Mouse (Mus musculus) MEL (cell line): ENCODE data around the gene Sars2. TPM values are rescaled to one million over a fixed set of nuclear protein-coding genes. Genes with fewer than 3 reads are reported as not detected.
A peak's percentile ranks its signal among the peaks of the same experiment; 100 is the strongest.

Source experiments
- DNase-seq: peaks from one replicate; pipeline ENCODE4 v3.0.0; 2011; ENCODE audit warnings: low read depth, low spot score
- H3K27ac ChIP-seq: 2 replicates; pipeline ENCODE4 v1.5.1; 2012; ENCODE audit warnings: low read depth, mild to moderate bottlenecking, control low read depth, low read length, moderate library complexity; ENCODE audit not compliant: control insufficient read depth
- H3K27me3 ChIP-seq, 2 experiments: fragments of 150-350 bp in 1 of 2; sonication (generic) in 1 of 2; 2 replicates each; pipeline ENCODE4 v1.6.1; 2012; ENCODE audit warnings: low read length in 2 of 2, mild to moderate bottlenecking in 2 of 2, improper control_type of control experiment in 1 of 2, moderate library complexity in 1 of 2; ENCODE audit not compliant: insufficient read depth in 2 of 2, control insufficient read depth in 1 of 2
- H3K36me3 ChIP-seq, 2 experiments: 2 replicates each; pipeline ENCODE4 v1.6.1; 2012 to 2014; ENCODE audit warnings: low read length in 2 of 2, improper control_type of control experiment in 1 of 2, inconsistent platforms in 1 of 2, mild to moderate bottlenecking in 1 of 2; ENCODE audit not compliant: insufficient read depth in 2 of 2, control insufficient read depth in 1 of 2
- H3K4me1 ChIP-seq, 2 experiments: fragments of 150-350 bp in 1 of 2; sonication (generic) in 1 of 2; 2 replicates each; pipeline ENCODE4 v1.6.1; 2012; ENCODE audit warnings: low read length in 2 of 2, improper control_type of control experiment in 1 of 2, mild to moderate bottlenecking in 1 of 2; ENCODE audit not compliant: insufficient read depth in 2 of 2, control insufficient read depth in 1 of 2
- H3K4me3 ChIP-seq, 2 experiments: fragments of 150-350 bp in 1 of 2; sonication (generic) in 1 of 2; 2 replicates each; pipeline ENCODE4 v1.5.1; 2012; ENCODE audit warnings: low read depth in 2 of 2, low read length in 2 of 2, mild to moderate bottlenecking in 2 of 2, moderate library complexity in 2 of 2, control low read depth in 1 of 2, improper control_type of control experiment in 1 of 2; ENCODE audit not compliant: control insufficient read depth in 1 of 2, insufficient read depth in 1 of 2
- H3K79me2 ChIP-seq: 2 replicates; pipeline ENCODE4 v1.6.1; 2012; ENCODE audit warnings: mild to moderate bottlenecking, low read length, moderate library complexity; ENCODE audit not compliant: control insufficient read depth, poor library complexity, insufficient read depth
- H3K9ac ChIP-seq: 2 replicates; pipeline ENCODE4 v1.6.1; 2012; ENCODE audit warnings: low read depth, mild to moderate bottlenecking, control low read depth, low read length, moderate library complexity; ENCODE audit not compliant: control insufficient read depth, poor library complexity, severe bottlenecking
- H3K9me3 ChIP-seq: fragments of 150-350 bp; sonication (generic); replicated peaks from 2 replicates; pipeline ENCODE4 v1.6.1; 2012; ENCODE audit warnings: mild to moderate bottlenecking, low read length, improper control_type of control experiment, moderate library complexity; ENCODE audit not compliant: insufficient read depth
- CHD1 ChIP-seq: IDR thresholded peaks from 2 replicates; pipeline ENCODE4 v1.6.1; 2012; ENCODE audit warnings: low read depth, mild to moderate bottlenecking, inconsistent platforms, low read length, improper control_type of control experiment
- CHD2 ChIP-seq: IDR thresholded peaks from 2 replicates; pipeline ENCODE4 v1.6.1; 2011; ENCODE audit warnings: low read length, improper control_type of control experiment
- CTCF ChIP-seq, 3 experiments: IDR thresholded peaks in 2 of 3; conservative IDR thresholded peaks in 1 of 3; 2 replicates each; pipeline ENCODE4 v1.5.1; 2011 to 2012; ENCODE audit warnings: low read length in 3 of 3, low read depth in 2 of 3, mild to moderate bottlenecking in 2 of 3, improper control_type of control experiment in 1 of 3, inconsistent platforms in 1 of 3, mixed read lengths in 1 of 3, moderate library complexity in 1 of 3; ENCODE audit not compliant: control insufficient read depth in 1 of 3, insufficient read depth in 1 of 3, poor library complexity in 1 of 3, severe bottlenecking in 1 of 3
- ELF1 ChIP-seq: IDR thresholded peaks from 2 replicates; pipeline ENCODE4 v1.6.1; 2014; ENCODE audit warnings: low read depth, mild to moderate bottlenecking, inconsistent platforms, low read length, improper control_type of control experiment, moderate library complexity
- EP300 ChIP-seq, 2 experiments: IDR thresholded peaks; 2 replicates each; pipeline ENCODE4 v1.6.1; 2011; ENCODE audit warnings: improper control_type of control experiment in 2 of 2, low read length in 2 of 2, low read depth in 1 of 2, mild to moderate bottlenecking in 1 of 2
- JUND ChIP-seq: IDR thresholded peaks from 2 replicates; pipeline ENCODE4 v1.6.1; 2011; ENCODE audit warnings: low read depth, mild to moderate bottlenecking, improper control_type of control experiment, low read length
- MAFK ChIP-seq: IDR thresholded peaks from 2 replicates; pipeline ENCODE4 v1.6.1; 2011; ENCODE audit warnings: low read depth, mild to moderate bottlenecking, low read length, improper control_type of control experiment, borderline replicate concordance
- MAX ChIP-seq: IDR thresholded peaks from 2 replicates; pipeline ENCODE4 v1.6.1; 2011; ENCODE audit warnings: low read length, improper control_type of control experiment
- MAZ ChIP-seq: IDR thresholded peaks from 2 replicates; pipeline ENCODE4 v1.6.1; 2012; ENCODE audit warnings: low read depth, mild to moderate bottlenecking, inconsistent platforms, low read length, improper control_type of control experiment
- MXI1 ChIP-seq: IDR thresholded peaks from 2 replicates; pipeline ENCODE4 v1.6.1; 2011; ENCODE audit warnings: mild to moderate bottlenecking, low read depth, low read length, improper control_type of control experiment
- MYB ChIP-seq: IDR thresholded peaks from 2 replicates; pipeline ENCODE4 v1.6.1; 2011; ENCODE audit warnings: mild to moderate bottlenecking, low read depth, low read length, improper control_type of control experiment
- POLR2A ChIP-seq, 2 experiments: IDR thresholded peaks; 2 replicates each; pipeline ENCODE4 v1.6.1; 2011 to 2012; ENCODE audit warnings: low read length in 2 of 2, mild to moderate bottlenecking in 2 of 2, control low read depth in 1 of 2, improper control_type of control experiment in 1 of 2, low read depth in 1 of 2, moderate library complexity in 1 of 2; ENCODE audit not compliant: control insufficient read depth in 1 of 2, insufficient read depth in 1 of 2, poor library complexity in 1 of 2
- POLR2AphosphoS5 ChIP-seq: IDR thresholded peaks from 2 replicates; pipeline ENCODE4 v1.6.1; 2012; ENCODE audit warnings: low read depth, borderline replicate concordance, mild to moderate bottlenecking, inconsistent platforms, low read length, moderate library complexity, mixed read lengths
- RCOR1 ChIP-seq: IDR thresholded peaks from 2 replicates; pipeline ENCODE4 v1.6.1; 2012; ENCODE audit warnings: low read depth, mild to moderate bottlenecking, inconsistent platforms, low read length, improper control_type of control experiment
- SIN3A ChIP-seq: IDR thresholded peaks from 2 replicates; pipeline ENCODE4 v1.6.1; 2012; ENCODE audit warnings: low read length, improper control_type of control experiment, inconsistent platforms
- TAL1 ChIP-seq: IDR thresholded peaks from 2 replicates; pipeline ENCODE4 v1.6.1; 2012; ENCODE audit warnings: mild to moderate bottlenecking, inconsistent platforms, low read length, moderate library complexity, mixed read lengths
- TCF12 ChIP-seq: IDR thresholded peaks from 2 replicates; pipeline ENCODE4 v1.6.1; 2014; ENCODE audit warnings: low read depth, mild to moderate bottlenecking, inconsistent platforms, low read length, improper control_type of control experiment, moderate library complexity
- UBTF ChIP-seq: IDR thresholded peaks from 2 replicates; pipeline ENCODE4 v1.6.1; 2012; ENCODE audit warnings: low read depth, mild to moderate bottlenecking, inconsistent platforms, low read length, improper control_type of control experiment, moderate library complexity, borderline replicate concordance; ENCODE audit not compliant: insufficient read depth
- ZC3H11A ChIP-seq: IDR thresholded peaks from 2 replicates; pipeline ENCODE4 v1.6.1; 2012; ENCODE audit warnings: low read depth, mild to moderate bottlenecking, inconsistent platforms, low read length, improper control_type of control experiment
- ZMIZ1 ChIP-seq: IDR thresholded peaks from 2 replicates; pipeline ENCODE4 v1.6.1; 2012; ENCODE audit warnings: low read depth, mild to moderate bottlenecking, inconsistent platforms, low read length, improper control_type of control experiment, moderate library complexity
- ZNF384 ChIP-seq: IDR thresholded peaks from 2 replicates; pipeline ENCODE4 v1.6.1; 2012; ENCODE audit warnings: low read depth, mild to moderate bottlenecking, inconsistent platforms, low read length, improper control_type of control experiment
- polyA plus RNA-seq, 2 experiments: library from polyadenylated mRNA; stranded (reverse) in 1 of 2; unstranded in 1 of 2; fragments of >175 nt in 1 of 2; fragments of >200 nt in 1 of 2; gene quantifications; 2 replicates each; pipeline versions ENCODE4 v1.2.1 to v1.2.4; 2012; ENCODE audit warnings: low replicate concordance in 2 of 2, low read depth in 1 of 2; ENCODE audit not compliant: insufficient read length in 2 of 2, insufficient read depth in 1 of 2, missing spikeins in 1 of 2
- total RNA-seq: library from RNA; depleted of rRNA; stranded (reverse); fragments of 300-350 nt; gene quantifications from 2 replicates; pipeline ENCODE4 v1.2.3, GENCODE M21; 2012

Sars2 gene
- total and polyA plus RNA-seq, 3 experiments, result 19.2 to 51.4 TPM; not detected in 1

DNA sequence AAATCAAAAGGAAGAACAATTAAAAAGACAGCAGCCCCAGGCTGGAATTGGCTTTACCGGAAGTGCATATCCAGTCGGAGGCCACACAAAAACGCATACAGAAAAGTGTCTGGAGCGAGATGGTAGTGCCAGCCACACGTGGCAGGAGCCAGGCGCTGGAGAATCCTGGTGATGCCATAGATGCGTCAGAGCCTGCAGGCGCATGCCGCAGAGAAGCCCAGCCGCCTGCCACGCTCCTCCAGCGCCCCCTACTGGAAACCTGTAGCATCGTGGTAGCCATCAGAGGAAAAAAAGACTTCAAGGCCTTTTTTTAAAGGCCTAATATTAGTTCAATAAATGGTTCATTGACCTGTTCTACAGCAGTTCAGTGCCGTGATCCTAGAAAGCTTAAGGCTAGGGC is 15.2 kb upstream of the Sars2 start (continued):
- TF ChIP-seq ZC3H11A, result peak; percentile 63
- TF ChIP-seq TCF12, result peak; percentile 40; the same call in 1 of the 2 replicates
- peak; percentile 72; the same call in 1 of the 2 replicates for TF ChIP-seq SIN3A
- no peak for TF ChIP-seq EP300 (IDR thresholded peaks at IDR 0.05; ENCODE audit: low read depth in 1 of 2, low read length in 2 of 2)
- peak; percentile 79 for TF ChIP-seq ZNF384
- no peak for TF ChIP-seq ZMIZ1
- TF ChIP-seq MAX, result peak; percentile 75; the same call in 1 of the 2 replicates
- no peak for TF ChIP-seq CHD1

DNA sequence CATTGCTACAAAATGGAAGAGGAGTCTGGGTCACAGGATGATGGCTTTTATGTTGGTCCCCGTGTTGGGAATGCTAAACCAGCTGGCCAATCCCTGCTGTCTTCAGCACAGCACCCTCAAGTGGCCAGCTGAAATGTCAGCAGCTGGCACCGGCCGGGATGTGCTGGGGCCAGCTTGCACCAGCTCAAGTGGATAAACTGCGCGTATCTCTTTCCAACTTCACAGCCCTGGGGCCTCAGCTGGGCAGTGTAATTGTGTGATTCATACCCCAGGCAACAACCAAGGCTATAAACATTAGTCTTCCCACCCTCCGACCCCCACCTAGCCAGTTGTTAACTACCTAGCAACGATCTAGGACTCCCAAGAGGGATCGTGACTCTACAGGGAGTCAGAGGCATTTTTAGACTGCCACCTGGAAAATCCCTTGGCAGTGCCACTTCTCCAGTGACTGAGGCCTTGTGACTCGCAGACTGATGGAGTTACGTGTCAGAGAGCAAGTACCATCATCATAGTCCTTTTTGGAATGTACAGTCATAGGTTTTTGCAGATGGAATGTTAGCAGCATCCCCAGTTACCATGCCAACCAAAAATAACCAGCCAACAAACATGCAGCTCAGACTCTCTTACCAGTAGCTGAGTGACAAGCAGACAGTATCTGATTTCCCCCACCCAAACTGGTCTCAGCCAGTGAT is 14.0 kb upstream of the Sars2 start:
- Histone ChIP-seq H3K36me3 (no peaks in the 10 kb centered on the region), H3K27me3 (no peaks in the 10 kb centered on the region), H3K4me3 (no peak overlapping the region), H3K9me3 (no peaks in the 10 kb centered on the region), H3K4me1 (no peaks in the 10 kb centered on the region), H3K27ac (no peak overlapping the region), H3K79me2 (no peaks in the 10 kb centered on the region), H3K9ac (no peak overlapping the region)
- peak; percentile 40 for DNase-seq
- no peak for TF ChIP-seq ZMIZ1
- peak; percentile 49 to 72 (median 56) for TF ChIP-seq CTCF (IDR thresholded peaks at IDR 0.05 in 2 of 3, conservative IDR thresholded peaks at IDR 0.05 in 1 of 3; ENCODE audit: control insufficient read depth in 1 of 3, insufficient read depth in 1 of 3, low read depth in 2 of 3, low read length in 3 of 3, poor library complexity in 1 of 3, severe bottlenecking in 1 of 3)
- TF ChIP-seq, all 39 proteins: peak for 1

DNA sequence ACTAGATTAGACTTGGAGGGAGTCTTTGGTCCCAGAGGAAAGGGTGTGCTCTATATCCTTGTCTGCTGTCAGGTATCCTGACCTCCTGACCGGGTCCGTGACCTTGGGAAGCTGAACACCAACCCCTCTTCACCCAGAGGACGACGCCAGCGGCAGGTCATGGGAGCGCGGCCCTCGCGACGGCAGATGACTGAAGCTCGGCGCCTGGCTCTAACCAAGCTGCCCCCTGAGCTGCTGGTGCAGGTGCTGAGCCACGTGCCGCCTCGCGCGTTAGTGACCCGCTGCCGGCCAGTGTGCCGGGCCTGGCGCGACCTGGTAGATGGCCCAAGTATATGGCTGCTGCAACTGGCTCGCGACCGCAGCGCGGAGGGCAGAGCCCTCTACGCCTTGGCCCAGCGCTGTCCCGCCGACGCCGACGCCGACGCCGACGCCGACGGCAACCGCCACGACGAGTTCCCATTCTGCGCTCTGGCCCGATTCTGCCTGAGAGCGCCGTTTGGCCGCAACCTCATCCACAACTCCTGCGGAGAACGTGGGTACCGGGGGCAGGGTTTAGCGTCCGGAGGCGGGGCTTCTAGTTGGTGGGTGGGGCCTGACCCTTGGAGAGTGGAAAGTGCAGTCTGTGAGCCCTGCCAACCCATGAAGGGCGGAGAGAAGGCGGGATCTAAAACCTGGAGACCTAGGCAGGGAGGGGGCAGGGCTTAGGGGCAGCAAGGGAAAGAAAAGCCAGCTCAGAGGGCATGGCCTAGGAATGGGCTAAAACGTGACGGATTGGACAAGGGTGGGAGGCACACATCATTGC is 9.2 kb upstream of the Sars2 start:
- H3K9ac ChIP-seq, result no peak overlapping the region
- H3K36me3 ChIP-seq, result no peaks in the 10 kb centered on the region
- H3K27me3 ChIP-seq, result no peaks in the 10 kb centered on the region
- no peak for DNase-seq
- H3K4me1 ChIP-seq, result no peaks in the 10 kb centered on the region
- no peak for TF ChIP-seq MAX
- TF ChIP-seq ZMIZ1, result no peak
- no peak for TF ChIP-seq UBTF
- TF ChIP-seq MYB, result no peak
- TF ChIP-seq ELF1, result no peak
- TF ChIP-seq CHD1, result no peak
- TF ChIP-seq CHD2, result no peak
- no peak for TF ChIP-seq MAFK
- no peak for TF ChIP-seq POLR2AphosphoS5
- no peak for TF ChIP-seq ZNF384
- no peak for TF ChIP-seq MAZ
- TF ChIP-seq TAL1, result no peak
- TF ChIP-seq RCOR1, result no peak
- no peak for TF ChIP-seq JUND
- no peak for TF ChIP-seq POLR2A (IDR thresholded peaks at IDR 0.05; ENCODE audit: control insufficient read depth in 1 of 2, insufficient read depth in 1 of 2, low read depth in 1 of 2, low read length in 2 of 2, poor library complexity in 1 of 2)
- no peak for TF ChIP-seq MXI1
- H3K4me3 ChIP-seq, result no peak overlapping the region
- H3K79me2 ChIP-seq, result no peaks in the 10 kb centered on the region
- no peak overlapping the region for H3K27ac ChIP-seq
- H3K9me3 ChIP-seq, result no peaks in the 10 kb centered on the region
